In genomic region chr14:31954945-31955344, GRCm38 (mm10) we compare ENCODE assay signal across 9 mouse cellular contexts.
A peak's percentile ranks its signal among the peaks of the same experiment; 100 is the strongest.
DNase-seq lines count a peak whose midpoint lies in the region; ATAC-seq and TF ChIP-seq lines count a peak whose summit lies in the region.
"Had no signal": no experiment of that assay in that cellular context is flagged by ENCODE, and none has a peak within 500 bp of the region (broad histone marks: within the 10 kb centered on the region; RNA-seq: fewer than 3 reads in every experiment).

No protein-coding gene starts in this region.

- no peak overlapping the region for H3K4me2 ChIP-seq in heart, embryonic 15.5 days
- H3K4me2 ChIP-seq in lung, embryonic 14.5 days = no peak overlapping the region
- H3K4me2 ChIP-seq: liver, embryonic 15.5 days had no signal

- no peaks in the 10 kb centered on the region for H3K27me3 ChIP-seq in ES-Bruce4 (ENCODE audit: control insufficient read depth, insufficient read depth, low read length, poor library complexity, severe bottlenecking)
- H3K27me3 ChIP-seq in heart, embryonic 15.5 days = no peaks in the 10 kb centered on the region
- H3K27me3 ChIP-seq in lung, embryonic 14.5 days (ENCODE audit: insufficient read depth, low read length) = no peaks in the 10 kb centered on the region
- H3K27me3 ChIP-seq in thymus, adult 2 months (ENCODE audit: control insufficient read depth, insufficient read depth, low read length) = no peaks in the 10 kb centered on the region

- no peaks in the 10 kb centered on the region for H3K9me3 ChIP-seq in ES-Bruce4 (replicated peaks; ENCODE audit: control insufficient read depth, insufficient read depth, low read length, poor library complexity, severe bottlenecking)
- no peaks in the 10 kb centered on the region for H3K9me3 ChIP-seq in heart, embryonic 15.5 days (replicated peaks)
- no peaks in the 10 kb centered on the region for H3K9me3 ChIP-seq in lung, embryonic 14.5 days (ENCODE audit: low read depth, low read length)
- H3K9me3 ChIP-seq: liver, embryonic 15.5 days had no signal

- H3K36me3 ChIP-seq in ES-Bruce4 (ENCODE audit: control insufficient read depth, insufficient read depth, low read length, poor library complexity, severe bottlenecking) = no peaks in the 10 kb centered on the region
- H3K36me3 ChIP-seq in heart, embryonic 15.5 days = no peaks in the 10 kb centered on the region
- H3K36me3 ChIP-seq in lung, embryonic 14.5 days (ENCODE audit: insufficient read depth) = no peaks in the 10 kb centered on the region
- no peaks in the 10 kb centered on the region for H3K36me3 ChIP-seq in thymus, adult 2 months (ENCODE audit: control insufficient read depth, insufficient read depth, low read length)
- H3K36me3 ChIP-seq: liver, embryonic 15.5 days had no signal

- H3K4me3 ChIP-seq in ES-Bruce4 (ENCODE audit: low read depth, low read length) = no peak overlapping the region
- no peak overlapping the region for H3K4me3 ChIP-seq in heart, embryonic 15.5 days
- no peak overlapping the region for H3K4me3 ChIP-seq in lung, embryonic 14.5 days (ENCODE audit: low read depth, low read length)
- no peak overlapping the region for H3K4me3 ChIP-seq in thymus, adult 2 months (ENCODE audit: control insufficient read depth, insufficient read depth, low read length)
- H3K4me3 ChIP-seq: liver, embryonic 15.5 days had no signal

- H3K9ac ChIP-seq in ES-Bruce4 (ENCODE audit: low read depth, poor library complexity, severe bottlenecking) = no peak overlapping the region
- H3K9ac ChIP-seq in heart, embryonic 15.5 days = no peak overlapping the region
- no peak overlapping the region for H3K9ac ChIP-seq in lung, embryonic 14.5 days
- H3K9ac ChIP-seq: liver, embryonic 15.5 days had no signal

- no peak for TF ChIP-seq EP300 in ES-Bruce4 (IDR thresholded peaks at IDR 0.05; ENCODE audit: insufficient read depth, low read depth, low read length)

- TF ChIP-seq POLR2A in ES-Bruce4 (IDR thresholded peaks at IDR 0.05; ENCODE audit: insufficient read depth, low read length) = no peak
- TF ChIP-seq POLR2A in thymus, adult 2 months (IDR thresholded peaks at IDR 0.05; ENCODE audit: control insufficient read depth, extremely low read depth, insufficient read depth, low read length, poor library complexity) = no peak

- DNase-seq in brain, adult 2 months (ENCODE audit: low read depth, low spot score) = peak; percentile 91
- DNase-seq in layer of hippocampus, adult 18-20 months (ENCODE audit: low spot score in 2 of 2) = peak; percentile 68 to 94
- peak; percentile 93 for DNase-seq in lung, embryonic 14.5 days
- DNase-seq in ovary, postnatal 10 days (ENCODE audit: low spot score) = peak; percentile 64
- DNase-seq in thymus, adult 2 months = peak; percentile 72

- peak; percentile 41 for TF ChIP-seq CTCF in ES-Bruce4 (IDR thresholded peaks at IDR 0.05; ENCODE audit: low read depth, low read length)
- TF ChIP-seq CTCF in lung, embryonic 14.5 days (IDR thresholded peaks at IDR 0.05; ENCODE audit: low read depth) = peak; percentile 92
- TF ChIP-seq CTCF in thymus, adult 2 months (IDR thresholded peaks at IDR 0.05; ENCODE audit: borderline replicate concordance, control insufficient read depth, extremely low read depth, insufficient read depth, low read length, poor library complexity) = no peak

- H3K27ac ChIP-seq in ES-Bruce4 (ENCODE audit: insufficient read depth, low read length) = no peak overlapping the region
- no peak overlapping the region for H3K27ac ChIP-seq in heart, embryonic 15.5 days
- no peak overlapping the region for H3K27ac ChIP-seq in lung, embryonic 14.5 days (ENCODE audit: low read depth)
- no peak overlapping the region for H3K27ac ChIP-seq in thymus, adult 2 months (ENCODE audit: control insufficient read depth, insufficient read depth, low read length)
- H3K27ac ChIP-seq: liver, embryonic 15.5 days had no signal

- WGBS in heart, embryonic 15.5 days = 5% methylated on average over 4 of the region's 4 CpGs
- 4% methylated on average over 4 of the region's 4 CpGs for WGBS in lung, embryonic 14.5 days
- WGBS in thymus, adult 2 months = 4% methylated on average over 4 of the region's 4 CpGs

- no peaks in the 10 kb centered on the region for H3K4me1 ChIP-seq in ES-Bruce4 (ENCODE audit: control insufficient read depth, insufficient read depth, low read length)
- H3K4me1 ChIP-seq in heart, embryonic 15.5 days (replicated peaks) = no peaks in the 10 kb centered on the region
- no peaks in the 10 kb centered on the region for H3K4me1 ChIP-seq in lung, embryonic 14.5 days (ENCODE audit: insufficient read depth)
- H3K4me1 ChIP-seq in thymus, adult 2 months (replicated peaks; ENCODE audit: control insufficient read depth, insufficient read depth, low read length) = no peaks in the 10 kb centered on the region
- H3K4me1 ChIP-seq: liver, embryonic 15.5 days had no signal

- ATAC-seq in erythroblast, adult 5-6 weeks (replicated peaks; ENCODE audit: low FRiP score, poor library complexity, severe bottlenecking) = peak; percentile 88
- 0 out of 2 replicates have a peak, but pooled peaks have one; percentile 40 for ATAC-seq in heart, embryonic 15.5 days (replicated peaks; ENCODE audit: insufficient number of reproducible peaks, insufficient read depth, low FRiP score, low read depth)
- ATAC-seq in lung, embryonic 14.5 days (ENCODE audit: insufficient read depth) = no peak
